Mouse (Mus musculus): ENCODE measurements around the gene Fam198b.
"Not testable (repeated sequence)": the region's sequence is repeated elsewhere in the genome, so short reads cannot be mapped to it uniquely, and the experiment has no call there.

The Fam198b gene

DNA sequence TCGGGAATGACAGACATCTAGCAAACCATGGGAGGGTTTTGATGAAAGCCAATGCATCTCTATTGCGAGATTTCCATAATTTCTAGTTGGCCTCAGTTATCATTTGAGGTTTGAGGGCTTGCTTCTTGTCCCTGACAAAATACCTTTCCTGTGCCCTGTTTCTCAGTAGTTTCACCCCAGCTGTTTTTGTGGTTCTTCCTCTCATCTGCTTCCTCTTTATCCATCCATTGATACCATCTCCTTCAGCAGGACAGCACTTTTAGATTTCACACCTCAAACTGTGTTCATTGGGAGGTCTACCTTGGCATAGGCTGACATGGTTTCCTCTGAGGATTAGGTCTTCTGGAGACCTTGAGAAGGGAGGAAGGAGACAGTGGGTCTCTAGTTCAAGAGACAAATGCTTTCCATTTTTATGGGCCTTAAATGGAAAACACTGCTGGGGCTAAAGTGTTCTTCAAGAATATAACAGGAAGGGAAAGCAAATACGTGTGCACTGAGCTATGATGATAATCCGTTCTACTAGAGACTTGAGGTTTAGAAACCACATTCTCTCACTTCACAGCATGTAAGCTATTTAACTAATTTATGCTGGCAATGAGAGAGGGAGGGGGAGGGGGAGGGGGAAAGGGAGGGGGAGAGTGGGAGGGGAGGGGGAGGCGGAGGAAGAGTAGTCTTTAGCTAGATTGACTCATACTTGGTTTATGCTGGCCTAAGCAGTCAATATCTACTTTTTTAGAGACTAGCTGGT is 41.8 kb downstream of the Fam198b start:
- no peak for DNase-seq (ENCODE audit: low spot score in 2 of 2)

DNA sequence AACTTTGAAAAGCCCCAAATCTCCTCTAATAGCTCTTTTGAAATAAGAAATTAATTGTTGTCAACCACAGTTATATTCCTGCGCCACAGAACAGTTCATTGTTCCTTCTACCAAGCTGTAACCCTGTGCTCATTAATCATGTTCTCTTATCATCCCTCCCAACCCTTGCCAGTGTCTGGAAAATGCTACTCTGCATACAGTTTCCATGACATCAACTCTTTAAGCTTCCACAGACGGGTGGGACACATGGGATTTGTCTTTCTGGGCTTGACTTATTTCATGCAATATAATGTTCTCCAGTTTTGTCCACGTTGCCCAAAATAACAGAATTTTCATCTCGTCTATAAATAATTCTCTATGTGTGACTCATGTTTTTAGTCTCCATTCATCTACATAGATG is 42.7 kb downstream of the Fam198b start:
- DNase-seq (ENCODE audit: low spot score in 2 of 2) = no peak

DNA sequence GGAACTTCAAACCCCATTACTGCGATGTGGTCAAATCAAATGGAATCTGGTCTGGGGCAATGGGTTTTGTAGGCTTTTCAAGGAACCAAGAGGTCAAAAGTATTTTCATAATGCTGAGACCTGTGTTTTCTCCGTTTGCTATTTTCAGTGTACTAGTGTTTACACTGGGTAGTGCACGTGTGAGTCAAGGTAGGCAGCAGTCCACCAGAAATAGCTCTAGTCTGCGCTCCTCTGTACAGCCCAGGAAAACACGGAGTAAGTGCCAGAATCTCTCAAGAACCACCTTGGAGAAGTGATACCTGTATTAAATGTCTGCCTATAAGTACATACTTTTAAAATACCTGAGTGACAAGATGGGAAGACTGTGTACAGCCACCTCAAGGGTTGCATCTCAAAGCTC is 44.1 kb downstream of the Fam198b start:
- DNase-seq (ENCODE audit: low spot score in 2 of 2) = no peak

DNA sequence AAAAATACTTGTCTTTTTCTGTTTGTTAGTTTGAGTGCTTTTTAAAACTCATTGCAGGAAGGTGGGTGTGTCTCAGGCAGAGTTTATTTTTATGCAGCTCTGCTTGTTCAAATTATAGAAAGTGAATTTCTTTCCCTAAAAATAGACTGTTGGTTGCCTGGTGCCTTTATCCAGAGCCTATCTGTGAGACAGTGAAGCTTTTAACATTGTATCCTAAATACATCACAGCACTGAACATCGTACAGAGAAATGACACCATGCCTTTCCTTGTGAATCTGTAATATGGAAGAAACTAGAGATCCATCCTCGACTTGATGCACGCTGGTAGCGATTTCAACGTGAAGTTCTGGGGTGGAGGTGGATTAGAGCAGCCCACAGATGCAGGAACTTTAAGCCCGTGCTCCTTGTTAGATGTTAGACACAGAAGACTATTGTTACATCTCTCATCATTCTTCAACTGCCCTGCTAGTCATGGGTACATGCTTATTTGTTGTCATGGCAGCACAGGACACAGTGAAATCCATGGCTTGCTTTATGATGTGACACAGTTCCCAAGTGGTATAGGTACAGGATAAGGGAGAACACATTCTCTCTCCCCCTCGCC is 45.9 kb downstream of the Fam198b start:
- DNase-seq (ENCODE audit: low spot score in 2 of 2) = no peak

DNA sequence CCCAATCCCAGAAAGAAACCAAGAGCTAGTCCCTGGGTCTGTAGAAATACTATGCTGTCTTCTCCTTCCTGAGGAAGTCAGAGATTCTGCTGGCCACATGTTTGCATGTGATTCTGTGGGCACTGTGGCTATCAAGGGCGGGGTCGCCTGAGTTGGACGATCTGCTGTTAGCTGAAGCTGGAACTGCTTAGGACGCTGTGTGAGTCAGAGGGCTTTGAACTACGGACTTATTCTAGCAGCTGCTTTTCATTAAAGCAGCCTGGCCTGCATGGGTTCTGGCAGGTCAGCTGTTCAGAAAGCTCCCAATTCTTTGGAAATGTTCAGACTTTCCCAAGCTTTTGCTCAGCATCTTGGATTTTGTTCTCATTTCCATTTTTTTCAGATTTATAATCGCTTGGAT is 51.9 kb downstream of the Fam198b start:
- peak; percentile 81 to 83 for DNase-seq (ENCODE audit: low spot score in 2 of 2)

DNA sequence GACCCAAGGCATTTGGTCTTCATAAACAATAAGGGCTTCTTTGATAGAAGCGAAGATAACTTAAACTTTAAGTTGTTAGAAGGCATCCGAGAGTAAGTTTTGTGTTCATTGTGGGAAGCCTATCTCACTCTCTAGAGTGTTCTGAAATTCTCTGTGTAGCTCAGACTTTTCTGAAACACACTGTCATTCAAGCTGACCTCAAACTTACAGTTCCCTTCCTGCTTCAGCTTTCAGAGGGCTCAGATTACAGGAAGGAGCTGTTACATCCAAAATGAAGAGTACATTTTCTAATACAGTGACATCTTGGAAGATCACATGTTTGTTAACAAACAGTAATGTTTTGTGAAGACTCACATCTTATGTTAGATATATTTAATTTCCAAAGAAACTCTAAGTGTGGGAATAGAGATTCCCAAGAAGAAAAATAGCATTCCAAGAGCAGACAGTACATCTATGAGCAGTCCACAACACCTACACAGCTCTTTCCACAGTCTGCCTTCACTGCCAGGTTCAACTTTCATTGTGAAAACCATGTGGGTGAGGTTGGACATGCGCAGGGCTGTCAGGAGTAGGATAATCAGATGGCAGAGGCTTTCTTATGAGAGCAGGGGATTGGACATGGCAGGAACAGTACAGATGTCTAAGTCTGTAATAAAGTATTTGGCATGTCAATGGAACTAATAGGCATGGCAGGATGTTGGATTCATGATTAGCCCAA is 52.6 kb downstream of the Fam198b start:
- DNase-seq (ENCODE audit: low spot score in 2 of 2) = no peak

DNA sequence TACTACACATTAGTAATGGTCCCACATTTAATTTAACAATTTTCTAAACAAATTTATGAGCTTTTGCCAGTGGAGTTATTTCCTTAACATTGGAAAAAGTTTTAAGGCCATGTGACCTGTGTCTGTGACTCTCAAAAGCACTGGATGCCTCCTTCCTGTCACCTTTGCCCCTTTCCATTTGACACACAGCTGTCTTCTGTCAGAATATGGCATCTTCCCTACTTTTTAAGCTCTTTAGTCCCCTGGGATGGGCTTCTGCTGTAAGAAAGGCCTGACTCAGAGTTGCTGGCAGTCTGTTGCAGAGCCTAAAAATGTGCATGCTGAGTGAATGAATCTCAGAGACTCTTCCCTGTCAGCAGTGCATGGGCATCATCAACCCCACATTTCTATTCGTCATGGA is 63.4 kb downstream of the Fam198b start:
- peak; percentile 81 to 87 for DNase-seq (ENCODE audit: low spot score in 2 of 2)

DNA sequence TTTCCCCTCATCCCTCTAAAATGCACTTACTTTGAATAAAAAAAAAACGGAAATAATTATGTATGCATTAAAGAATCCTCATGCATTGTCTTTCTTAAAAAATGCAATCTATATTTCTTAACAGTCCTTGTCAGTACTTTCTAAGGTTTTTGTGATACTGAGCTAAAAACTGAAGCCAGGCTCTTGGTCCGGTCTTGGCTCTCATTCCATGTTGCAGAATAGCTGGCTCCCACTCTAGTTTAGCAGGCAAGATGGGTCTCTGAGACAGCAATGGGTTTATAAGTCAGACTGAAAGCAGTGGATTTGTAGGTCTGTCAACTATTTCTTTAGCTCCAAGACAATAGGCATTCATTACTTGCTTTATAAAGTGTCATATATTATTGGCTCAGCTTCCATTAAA is 63.8 kb downstream of the Fam198b start:
- DNase-seq (ENCODE audit: low spot score in 2 of 2) = peak in 1 of 2 experiments; percentile 43

DNA sequence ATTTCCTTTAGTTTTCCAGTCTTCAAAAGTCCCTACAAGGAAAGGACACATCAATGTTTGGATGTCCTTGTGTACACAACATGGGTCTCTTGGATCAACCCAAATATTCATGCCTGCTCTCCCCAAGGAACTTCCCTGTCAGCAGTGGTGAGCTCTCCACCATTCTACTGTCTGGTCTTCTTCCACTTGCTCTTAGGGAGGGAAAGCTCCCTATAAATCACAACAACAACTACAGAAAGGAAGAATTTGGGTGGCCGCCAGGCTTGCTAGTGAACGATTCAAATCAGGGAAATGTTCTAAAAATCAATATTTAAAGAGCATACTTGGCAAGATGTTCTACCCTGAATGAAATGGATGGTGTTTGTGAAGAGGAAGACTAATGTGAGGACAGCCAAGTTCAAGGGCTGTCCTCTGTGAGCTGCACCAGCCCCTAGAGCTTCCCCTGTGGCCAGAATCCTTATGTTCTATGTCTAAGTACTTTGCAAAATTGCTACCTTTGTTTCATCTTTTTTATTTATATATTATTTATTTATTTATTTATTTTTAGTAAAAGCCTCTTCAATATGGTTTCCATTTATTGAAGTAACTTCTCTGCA is 68.9 kb downstream of the Fam198b start:
- DNase-seq (ENCODE audit: low spot score in 2 of 2) = no peak

DNA sequence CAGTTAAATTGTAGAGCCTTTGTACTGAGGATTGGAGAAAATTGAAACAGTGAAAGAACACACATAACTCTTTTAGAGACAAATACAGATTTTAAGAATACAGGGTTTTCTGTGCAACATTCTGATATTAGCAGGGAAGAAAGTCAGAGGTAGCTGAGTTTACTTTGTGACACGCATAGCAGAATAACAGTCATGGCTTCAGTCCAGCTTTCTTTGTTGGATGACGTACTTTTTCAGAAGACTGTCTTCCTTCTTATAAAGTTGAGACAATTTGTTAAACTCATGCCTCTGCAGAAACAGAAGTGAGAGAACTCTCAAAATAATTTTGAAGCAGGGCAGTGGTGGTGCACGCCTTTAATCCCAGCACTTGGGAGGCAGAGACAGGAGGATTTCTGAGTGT is 70.9 kb downstream of the Fam198b start:
- no peak for DNase-seq (ENCODE audit: low spot score in 2 of 2)

DNA sequence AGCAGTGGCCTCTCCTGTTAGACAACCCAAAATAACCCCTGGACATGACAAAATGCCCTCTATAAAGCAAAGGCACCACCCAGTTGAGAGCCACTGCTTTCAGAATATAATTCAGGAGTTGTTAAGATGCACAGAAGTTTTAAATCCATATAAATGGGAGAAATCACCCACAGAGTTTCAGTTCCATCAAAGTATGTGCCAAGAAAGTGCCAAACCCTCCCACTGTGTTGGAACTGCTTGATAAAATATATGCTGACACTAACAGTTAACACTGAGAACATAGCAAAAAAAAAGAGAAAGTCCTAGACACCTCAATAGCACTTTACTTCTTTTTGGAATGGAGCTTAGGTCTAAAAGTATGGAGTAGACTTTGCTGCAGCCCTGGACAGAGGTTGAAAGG is 72.5 kb downstream of the Fam198b start:
- DNase-seq (ENCODE audit: low spot score in 2 of 2) = no peak

DNA sequence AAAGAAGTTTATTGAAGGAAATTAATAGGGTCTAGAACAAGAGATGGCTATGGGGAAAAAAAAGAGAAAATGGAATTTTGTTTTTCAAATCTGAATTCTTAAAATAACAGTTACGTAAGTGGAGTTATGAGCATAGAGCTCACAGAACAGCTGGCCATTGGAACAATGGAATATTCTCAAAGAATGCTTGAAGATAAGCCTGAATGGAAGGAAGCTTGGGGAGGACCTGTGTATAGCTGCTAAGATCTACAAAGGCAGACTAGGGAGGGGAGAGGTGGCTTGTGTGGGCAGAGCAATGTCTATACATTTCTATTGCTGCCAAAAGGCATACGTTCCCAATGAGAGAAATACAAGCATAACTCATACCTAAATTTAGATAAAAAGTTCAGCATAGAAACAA is 73.4 kb downstream of the Fam198b start:
- DNase-seq (ENCODE audit: low spot score in 2 of 2) = no peak

DNA sequence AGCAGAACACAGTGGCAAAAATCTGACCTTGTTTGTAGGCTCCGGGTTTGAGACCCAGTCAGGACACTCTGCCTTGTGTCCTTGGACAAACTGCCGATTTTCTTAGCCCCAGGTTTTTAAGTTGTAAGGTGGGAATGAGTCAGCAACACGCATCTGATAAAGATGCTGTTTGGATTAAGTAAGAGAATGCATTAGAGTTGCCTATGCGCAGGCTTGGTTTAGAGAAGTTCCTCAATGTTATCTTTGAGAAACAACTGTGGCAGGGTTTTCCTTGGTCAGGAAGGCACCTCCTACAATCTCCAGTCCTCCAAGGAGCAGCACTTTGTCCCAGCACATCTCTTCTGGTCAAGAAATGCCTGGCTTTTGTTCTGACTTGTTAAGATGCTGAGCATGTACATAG is 82.4 kb downstream of the Fam198b start:
- DNase-seq (ENCODE audit: low spot score in 2 of 2) = no peak

DNA sequence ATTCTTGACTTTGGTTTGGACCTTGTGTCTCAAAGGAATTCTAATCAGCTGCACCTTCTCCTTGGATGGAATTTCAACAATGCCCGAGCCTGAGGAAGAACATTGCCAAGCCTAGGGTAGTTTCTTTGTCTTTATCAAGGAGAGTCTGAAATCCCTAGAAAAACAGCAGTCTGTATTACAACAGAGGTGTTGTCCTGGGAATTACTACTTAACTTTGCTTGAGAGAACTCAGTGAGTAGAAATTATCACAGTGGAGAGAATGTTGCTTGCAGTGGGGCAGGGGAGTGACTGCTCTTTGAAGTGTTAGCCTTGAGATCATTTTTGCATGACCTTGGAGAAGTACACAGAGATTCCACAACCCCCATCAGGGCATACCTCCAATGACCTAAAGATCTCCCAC is 83.0 kb downstream of the Fam198b start:
- DNase-seq (ENCODE audit: low spot score in 2 of 2) = no peak

DNA sequence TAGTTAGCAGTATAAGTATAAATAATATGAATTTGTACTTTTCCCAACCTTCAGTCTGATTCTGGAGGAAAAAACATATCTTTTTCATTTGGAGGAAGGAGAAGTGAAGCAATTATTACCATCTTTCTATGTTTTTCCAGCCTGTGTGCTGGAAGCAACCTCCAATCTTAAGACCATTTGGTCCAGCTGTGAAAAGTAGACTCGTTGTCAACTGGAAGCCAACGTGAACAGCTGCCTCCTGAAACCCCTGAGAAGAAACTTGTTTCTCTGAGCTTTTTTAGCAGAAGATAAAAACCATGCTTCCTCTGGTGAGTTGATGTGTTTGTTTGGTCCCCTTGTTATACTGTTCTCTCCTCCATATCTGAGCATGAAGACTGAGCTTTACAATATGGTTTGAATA is 84.1 kb downstream of the Fam198b start:
- peak; percentile 34 to 39 for DNase-seq (ENCODE audit: low spot score in 2 of 2)

DNA sequence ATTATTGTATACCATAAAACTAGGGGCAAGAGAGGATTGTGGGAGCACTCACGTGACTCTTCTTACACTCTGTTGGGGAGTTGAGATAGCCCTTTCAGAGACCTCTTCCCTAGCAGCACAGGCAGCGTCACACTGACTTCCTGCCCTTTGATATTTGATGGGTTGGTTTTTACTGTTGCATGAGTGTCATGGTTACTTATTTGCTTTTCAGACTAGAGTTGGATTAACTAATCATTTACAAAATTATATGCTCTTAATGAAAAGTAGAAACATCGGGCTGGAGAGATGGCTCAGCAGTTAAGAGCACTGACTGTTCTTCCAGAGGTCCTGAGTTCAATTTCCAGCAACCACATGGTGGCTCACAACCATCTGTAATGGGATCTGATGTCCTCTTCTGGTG is 85.2 kb downstream of the Fam198b start:
- DNase-seq (ENCODE audit: low spot score in 2 of 2) = not testable (repeated sequence)

DNA sequence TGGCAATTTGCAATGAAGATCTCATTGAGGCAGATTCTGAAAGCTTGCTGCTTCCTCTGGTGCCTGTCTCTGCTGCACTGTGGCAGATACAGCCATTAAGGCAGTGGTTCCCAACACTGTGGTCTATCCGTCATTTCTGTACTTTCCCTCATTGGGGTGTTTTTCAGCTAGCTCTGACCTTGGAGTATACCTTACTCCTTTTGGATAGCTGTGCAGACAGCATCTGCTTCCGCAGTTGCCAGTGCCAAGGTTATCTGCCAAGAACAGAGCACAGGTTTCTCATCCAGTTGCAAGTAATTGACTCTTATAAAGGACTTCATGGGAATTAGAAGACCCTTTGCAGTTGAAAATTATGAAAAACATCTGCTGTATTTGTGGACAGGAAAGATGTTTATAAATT is 85.7 kb downstream of the Fam198b start:
- peak in 1 of 2 experiments; percentile 38 for DNase-seq (ENCODE audit: low spot score in 2 of 2)

DNA sequence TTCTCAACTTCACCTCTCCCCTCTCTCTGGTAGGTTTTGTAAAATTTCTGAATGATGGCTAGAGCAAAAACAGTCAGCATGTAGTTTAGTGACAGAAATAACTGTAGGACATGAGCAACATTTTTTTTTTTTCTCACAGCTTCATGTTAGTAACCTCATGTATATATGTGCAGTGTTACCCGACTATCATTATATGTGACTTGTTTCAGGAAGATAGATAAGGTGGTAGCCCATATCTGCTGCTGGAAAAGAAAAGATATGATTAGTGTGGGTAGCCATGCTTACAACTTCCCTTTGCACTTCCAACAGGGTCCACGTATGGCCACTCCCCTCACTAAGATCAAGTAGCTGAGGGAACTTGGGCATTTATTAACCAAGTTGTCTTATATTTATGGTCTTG is 86.2 kb downstream of the Fam198b start:
- no peak for DNase-seq (ENCODE audit: low spot score in 2 of 2)

DNA sequence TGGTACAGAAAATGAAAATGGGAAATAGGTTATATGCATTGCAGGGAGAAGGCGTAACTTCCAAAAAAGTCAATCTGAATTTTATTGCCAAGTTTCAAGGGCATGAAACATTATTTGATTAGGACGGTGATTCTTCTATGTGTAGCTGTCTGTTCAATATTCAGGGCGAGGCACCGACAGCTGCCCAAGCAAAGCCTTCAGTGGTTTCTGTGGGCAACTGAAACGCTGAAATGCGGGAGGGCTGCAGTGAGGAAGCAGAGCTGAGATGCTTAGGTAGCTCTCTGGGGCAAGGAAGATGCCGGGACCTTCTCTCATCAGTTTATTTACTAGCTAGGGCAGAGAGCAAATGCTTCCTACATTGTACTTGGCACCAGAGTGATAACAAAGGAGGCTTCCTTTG is 87.2 kb downstream of the Fam198b start:
- no peak for DNase-seq (ENCODE audit: low spot score in 2 of 2)

DNA sequence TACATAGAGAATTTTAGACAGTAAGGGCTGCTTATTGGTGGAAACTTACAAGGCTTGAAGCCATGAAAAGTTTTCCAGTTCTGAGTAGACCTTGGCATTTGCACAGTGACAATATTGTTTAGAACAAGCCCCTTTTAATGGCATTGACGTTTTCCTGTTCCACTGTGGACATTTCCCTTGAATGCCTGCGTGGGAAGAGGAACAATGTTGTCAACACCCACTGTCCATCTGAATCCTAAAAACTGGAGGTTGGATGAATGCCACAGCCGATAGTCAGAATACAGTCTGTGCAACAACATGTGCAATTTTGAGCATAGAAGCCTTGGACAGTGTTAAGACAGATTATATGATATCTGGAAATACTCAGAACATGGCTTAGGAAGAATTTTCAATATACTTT is 92.5 kb downstream of the Fam198b start:
- DNase-seq (ENCODE audit: low spot score in 2 of 2) = peak in 1 of 2 experiments; percentile 57

DNA sequence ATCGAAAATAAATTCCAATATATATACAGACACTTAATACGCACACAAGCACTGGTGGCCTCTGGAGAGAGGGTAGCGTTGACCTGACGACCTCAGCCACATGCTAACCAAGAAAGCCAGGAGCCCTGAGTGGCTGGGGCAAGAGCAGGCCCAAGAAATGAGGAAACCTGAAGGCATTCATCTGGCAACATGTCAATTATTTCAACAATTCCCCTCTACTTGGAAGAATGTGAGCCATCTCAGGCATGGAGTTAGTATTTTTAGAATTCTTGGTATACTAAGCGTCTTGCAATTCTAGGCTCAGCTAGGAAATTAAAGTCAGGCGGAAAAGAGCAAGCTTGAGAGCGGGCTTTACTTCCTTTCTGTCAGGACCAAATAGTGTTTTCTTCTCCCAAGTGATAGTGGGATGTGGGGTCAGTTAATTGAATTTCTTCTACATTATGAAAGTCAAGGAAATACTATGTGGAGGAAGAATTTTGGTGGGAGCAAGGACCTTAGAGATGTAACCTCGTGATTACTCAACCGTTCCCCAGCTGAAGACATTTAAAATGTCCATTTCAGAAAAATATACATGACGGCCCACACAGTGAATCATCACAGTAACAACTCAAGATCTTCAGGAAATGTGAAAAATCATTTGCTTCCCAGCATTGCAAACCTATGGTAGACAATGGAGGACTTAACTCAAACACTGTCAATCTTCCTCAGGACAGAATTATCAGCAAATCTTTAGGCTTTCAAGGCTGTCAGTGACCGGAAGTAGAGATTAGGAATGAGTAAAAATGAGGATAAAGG is 93.5 kb downstream of the Fam198b start:
- DNase-seq (ENCODE audit: low spot score in 2 of 2) = peak in 1 of 2 experiments; percentile 62

DNA sequence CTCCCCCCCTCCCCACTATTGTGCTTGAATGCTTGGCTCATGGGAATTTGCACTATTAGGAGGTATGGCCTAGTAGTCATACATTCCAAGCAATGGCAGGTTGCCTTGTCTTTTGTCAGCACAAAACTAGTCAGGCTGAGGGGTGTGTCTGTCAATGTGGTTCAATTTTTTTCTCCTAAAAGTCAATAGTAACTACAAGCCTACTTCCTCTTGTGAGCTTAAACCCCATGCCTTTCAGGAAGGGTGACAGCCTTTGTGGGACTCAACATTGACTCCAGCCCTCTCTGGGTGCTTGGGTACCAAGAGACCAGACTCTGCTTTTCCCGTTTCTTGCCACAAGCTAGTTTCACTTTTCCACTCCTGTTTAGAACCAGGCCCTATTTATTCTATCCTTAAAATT is 96.4 kb downstream of the Fam198b start:
- no peak for DNase-seq (ENCODE audit: low spot score in 2 of 2)

Data from heart, adult 9 months (tissue).